Mouse (Mus musculus) midbrain, postnatal 0 days (tissue): Measurements from ENCODE around the gene Nup98. TPM values are rescaled to one million over a fixed set of nuclear protein-coding genes. Genes with fewer than 3 reads are reported as not detected.
A peak's percentile ranks its signal among the peaks of the same experiment; 100 is the strongest.

Source experiments
- ATAC-seq: fragments of 200-750 bp; cut with Nextera tagmentation; 2 replicates; pipeline ENCODE4 v1.8.0; 2017; ENCODE audit warnings: moderate number of reproducible peaks, mild to moderate bottlenecking, moderate TSS enrichment, moderate library complexity; ENCODE audit not compliant: low FRiP score
- DNase-seq: peaks from one replicate; pipeline ENCODE4 v3.0.0-alpha.2; 2015; ENCODE audit warnings: low spot score
- H3K27ac ChIP-seq: fragments of 300-500 bp; sonication (generic); 2 replicates; pipeline ENCODE4 v1.5.1; 2014; ENCODE audit warnings: low read depth, mild to moderate bottlenecking, low read length, mixed read lengths
- H3K27me3 ChIP-seq: fragments of 300-500 bp; sonication (generic); 2 replicates; pipeline ENCODE4 v1.6.1; 2014; ENCODE audit warnings: low read length, control low read depth, mixed read lengths; ENCODE audit not compliant: insufficient read depth
- H3K36me3 ChIP-seq: fragments of 300-500 bp; sonication (generic); 2 replicates; pipeline ENCODE4 v1.6.1; 2014; ENCODE audit warnings: low read length, control low read depth, mixed read lengths; ENCODE audit not compliant: insufficient read depth
- H3K4me1 ChIP-seq: fragments of 300-500 bp; sonication (generic); 2 replicates; pipeline ENCODE4 v1.6.1; 2014; ENCODE audit warnings: mild to moderate bottlenecking, control low read depth, antibody characterized with exemption, low read length, mixed read lengths; ENCODE audit not compliant: insufficient read depth
- H3K4me2 ChIP-seq: fragments of 300-500 bp; sonication (generic); 2 replicates; pipeline ENCODE4 v1.6.1; 2014; ENCODE audit warnings: low read depth, mild to moderate bottlenecking, low read length, mixed read lengths; ENCODE audit not compliant: poor library complexity, severe bottlenecking
- H3K4me3 ChIP-seq: fragments of 300-500 bp; sonication (generic); 2 replicates; pipeline ENCODE4 v1.5.1; 2014; ENCODE audit warnings: low read depth, mild to moderate bottlenecking, low read length, moderate library complexity
- H3K9ac ChIP-seq: fragments of 300-500 bp; sonication (generic); replicated peaks from 2 replicates; pipeline ENCODE4 v1.6.1; 2014; ENCODE audit warnings: mild to moderate bottlenecking, low read length, moderate library complexity, mixed read lengths; ENCODE audit not compliant: poor library complexity, severe bottlenecking
- H3K9me3 ChIP-seq: fragments of 300-500 bp; sonication (generic); 2 replicates; pipeline ENCODE4 v1.6.1; 2016; ENCODE audit warnings: low read length, control low read depth
- CTCF ChIP-seq: IDR thresholded peaks from 2 replicates; pipeline ENCODE4 v1.5.1; 2016; ENCODE audit warnings: antibody characterized with exemption, mild to moderate bottlenecking
- WGBS: fragments of 180-500 bp; shearing (Covaris S2); extraction: QIAGEN DNeasy Blood & Tissue Kit; methylation state at CpG from one replicate; pipeline ENCODE4 v1.1.7; 2014; 5-methylcytosine and 5-hydroxymethylcytosine counted together
- polyA plus RNA-seq: library from polyadenylated mRNA; unstranded; fragments of >200 nt; fragmentation: Nextera tagmentation; extraction: Ambion mirVana; gene quantifications from 2 replicates; pipeline ENCODE4 v1.2.1, GENCODE M21; 2015
- total RNA-seq: library from RNA; depleted of rRNA; stranded (reverse); fragments of >200 nt; gene quantifications from 2 replicates; pipeline ENCODE4 v1.2.3, GENCODE M21; 2014

Gene Nup98
- total and polyA plus RNA-seq, 2 experiments from 2014 or later, result 10.2 to 36.3 TPM

DNA sequence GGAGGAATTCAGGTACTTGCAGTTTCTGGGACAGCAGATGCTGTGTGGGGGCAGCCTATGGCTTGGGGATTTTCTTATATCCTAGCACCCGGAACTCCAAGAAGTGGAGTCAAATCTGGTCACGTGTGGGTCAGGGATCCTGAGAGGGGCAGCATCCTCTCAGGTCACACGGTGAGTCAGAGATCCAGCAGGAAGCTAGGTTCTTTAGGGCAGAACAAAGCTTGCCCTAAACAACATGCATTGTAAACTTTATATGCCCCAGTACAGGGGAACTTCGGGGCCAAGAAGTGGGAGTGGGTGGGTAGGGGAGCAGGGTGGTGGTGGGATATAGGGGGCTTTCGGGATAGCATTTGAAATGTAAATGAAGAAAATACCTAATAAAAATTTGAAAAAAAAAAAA is 109.1 kb downstream of the Nup98 start:
- no peak for TF ChIP-seq CTCF
- no peak overlapping the region for H3K9ac ChIP-seq
- no peak overlapping the region for H3K27ac ChIP-seq
- H3K4me1 ChIP-seq, result no peaks in the 10 kb centered on the region
- no peaks in the 10 kb centered on the region for H3K9me3 ChIP-seq
- H3K36me3 ChIP-seq, result no peaks in the 10 kb centered on the region
- no peak overlapping the region for H3K4me2 ChIP-seq
- no peak for DNase-seq
- ATAC-seq, result no peak
- WGBS, result 63% methylated on average over 5 of the region's 5 CpGs
- no peak overlapping the region for H3K4me3 ChIP-seq
- H3K27me3 ChIP-seq, result peaks cover 4% of the 10 kb centered on the region; the same call in 1 of the 2 replicates

DNA sequence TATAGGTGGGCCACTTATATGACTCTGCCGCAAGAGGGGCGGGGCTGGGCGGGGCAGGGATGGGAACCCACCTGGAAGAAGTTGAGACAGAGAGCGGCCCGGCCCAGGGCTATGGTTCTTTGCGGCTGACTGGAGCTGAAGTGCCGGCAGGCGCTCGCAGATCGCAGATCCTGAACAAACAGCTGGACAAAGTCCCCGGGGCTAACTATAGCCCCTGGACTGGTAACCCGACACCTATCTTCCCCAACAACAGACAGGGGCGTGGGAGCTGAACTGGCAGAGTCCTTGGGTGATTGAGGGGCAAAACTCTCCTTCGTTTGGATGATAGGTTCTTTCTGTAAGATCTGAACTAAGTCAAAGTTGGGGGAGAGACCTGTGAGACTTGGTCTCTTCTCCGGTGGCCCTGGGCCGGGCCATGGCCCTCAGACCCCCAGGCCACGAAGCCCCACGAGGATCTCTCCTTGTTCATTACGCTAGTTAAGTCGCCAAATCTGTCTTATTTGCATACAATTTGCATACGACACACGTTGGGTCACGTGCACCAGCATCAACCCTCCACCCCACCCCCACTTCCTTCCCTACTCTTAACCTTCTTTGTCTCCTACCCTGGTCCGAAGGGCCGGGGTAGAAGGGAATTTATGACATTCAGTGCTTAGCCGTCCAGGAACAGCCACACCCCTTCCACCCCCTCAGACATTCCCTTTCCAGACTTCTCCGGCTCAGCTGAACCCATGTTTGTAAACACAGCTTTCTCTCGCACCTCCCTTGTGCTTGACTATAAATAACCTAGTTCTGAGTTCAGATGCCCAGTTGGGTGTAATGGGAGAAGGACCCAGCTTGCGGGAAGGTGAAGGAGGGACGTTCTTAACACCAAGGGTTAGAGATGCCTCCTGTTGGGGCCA is 110.0 kb downstream of the Nup98 start:
- no peak for DNase-seq

DNA sequence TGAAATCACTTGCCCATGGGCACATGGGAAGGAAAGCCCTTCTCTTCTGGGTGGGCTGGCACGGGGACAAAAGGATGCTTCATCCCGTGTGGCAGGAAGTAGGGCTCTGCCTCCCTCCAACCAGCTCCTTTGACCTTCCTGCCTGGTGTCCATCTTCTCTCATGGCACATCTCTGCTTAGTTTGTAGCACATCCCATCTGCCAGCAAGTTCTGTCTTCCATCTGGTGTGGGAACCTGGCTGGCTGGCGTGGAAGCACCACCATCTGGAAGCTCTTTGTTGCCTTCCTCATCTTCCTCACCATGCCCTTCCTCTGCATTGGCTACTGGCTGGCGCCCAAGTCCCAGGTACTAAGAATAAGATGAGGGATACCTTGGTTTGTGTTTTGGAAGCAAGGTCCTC is 122.6 kb downstream of the Nup98 start:
- no peaks in the 10 kb centered on the region for H3K27me3 ChIP-seq
- WGBS, result 81% methylated on average over 4 of the region's 4 CpGs
- H3K9ac ChIP-seq, result no peak overlapping the region

More for the DNA sequence above, 110.0 kb downstream of the Nup98 start:
- ATAC-seq, result no peak
- H3K27me3 ChIP-seq, result peaks cover 4% of the 10 kb centered on the region; the same call in 1 of the 2 replicates
- H3K4me2 ChIP-seq, result peak overlapping the region; percentile 13
- no peaks in the 10 kb centered on the region for H3K36me3 ChIP-seq
- 5% methylated on average over 30 of the region's 30 CpGs for WGBS
- H3K9me3 ChIP-seq, result no peaks in the 10 kb centered on the region
- no peak for TF ChIP-seq CTCF
- H3K27ac ChIP-seq, result no peak overlapping the region
- H3K4me1 ChIP-seq, result no peaks in the 10 kb centered on the region
- H3K4me3 ChIP-seq, result no peak overlapping the region
- no peak overlapping the region for H3K9ac ChIP-seq

DNA sequence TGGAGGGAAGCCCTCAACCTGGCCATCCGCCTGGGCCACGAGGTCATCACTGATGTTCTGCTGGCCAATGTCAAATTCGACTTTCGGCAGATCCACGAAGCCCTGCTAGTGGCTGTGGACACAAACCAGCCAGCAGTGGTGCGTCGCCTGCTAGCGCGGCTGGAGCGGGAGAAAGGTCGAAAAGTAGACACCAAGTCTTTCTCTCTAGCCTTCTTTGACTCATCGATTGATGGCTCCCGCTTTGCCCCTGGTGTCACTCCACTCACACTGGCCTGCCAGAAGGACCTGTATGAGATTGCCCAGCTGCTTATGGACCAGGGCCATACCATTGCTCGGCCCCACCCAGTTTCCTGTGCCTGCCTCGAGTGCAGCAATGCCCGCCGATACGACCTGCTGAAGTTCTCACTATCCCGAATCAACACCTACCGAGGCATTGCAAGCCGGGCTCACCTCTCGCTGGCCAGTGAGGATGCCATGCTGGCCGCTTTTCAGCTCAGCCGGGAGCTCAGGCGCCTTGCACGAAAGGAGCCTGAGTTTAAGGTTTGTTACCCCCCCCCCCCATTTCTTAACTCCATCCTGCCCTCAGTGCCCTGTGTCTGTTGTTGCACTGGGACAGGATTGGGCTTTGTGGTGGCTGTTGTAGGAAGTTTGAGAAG is 125.8 kb downstream of the Nup98 start:
- Histone ChIP-seq H3K4me2 (no peak overlapping the region), H3K9ac (no peak overlapping the region), H3K4me3 (no peak overlapping the region), H3K9me3 (no peaks in the 10 kb centered on the region), H3K36me3 (peaks cover 45% of the 10 kb centered on the region), H3K27ac (no peak overlapping the region), H3K4me1 (no peaks in the 10 kb centered on the region), H3K27me3 (no peaks in the 10 kb centered on the region)
- no peak for ATAC-seq
- WGBS, result 93% methylated on average over 26 of the region's 26 CpGs
- no peak for DNase-seq
- TF ChIP-seq CTCF, result no peak

More for the DNA sequence above, 122.6 kb downstream of the Nup98 start:
- no peak overlapping the region for H3K4me3 ChIP-seq
- no peaks in the 10 kb centered on the region for H3K4me1 ChIP-seq
- DNase-seq (no peak), ATAC-seq (no peak)
- H3K27ac ChIP-seq, result no peak overlapping the region
- TF ChIP-seq CTCF, result no peak
- H3K4me2 ChIP-seq, result no peak overlapping the region
- H3K36me3 ChIP-seq, result peaks cover 22% of the 10 kb centered on the region
- no peaks in the 10 kb centered on the region for H3K9me3 ChIP-seq

DNA sequence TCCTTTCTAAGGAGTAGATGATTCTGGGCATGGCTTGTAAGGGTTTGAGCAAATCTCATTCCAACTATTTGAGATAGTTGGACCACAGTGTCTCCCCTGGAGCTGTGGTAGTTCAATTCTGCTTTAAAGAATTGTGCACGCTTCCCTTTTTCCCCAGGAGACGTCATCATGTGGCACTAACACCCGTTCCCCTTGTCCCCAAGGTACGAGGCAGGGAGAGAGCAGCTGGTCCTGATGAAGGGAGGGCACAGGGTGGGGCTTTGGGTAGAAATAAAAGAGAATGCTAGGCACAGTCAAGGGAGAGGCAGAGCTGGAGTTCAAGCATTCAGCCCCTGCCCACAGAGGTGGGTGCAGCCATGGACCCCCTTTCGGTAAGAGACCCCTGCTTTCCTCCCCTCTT is 127.2 kb downstream of the Nup98 start, which contains the start of gene Trpc2:
Gene Trpc2, plus strand, starts transcription at position 301 of the 400 bp plus-strand sequence.
- no peak for TF ChIP-seq CTCF
- Histone ChIP-seq H3K4me1 (no peaks in the 10 kb centered on the region), H3K4me2 (no peak within 1 kb of the TSS), H3K4me3 (no peak within 1 kb of the TSS), H3K27me3 (no peaks in the 10 kb centered on the region), H3K36me3 (peaks cover 47% of the 10 kb centered on the region), H3K9me3 (no peaks in the 10 kb centered on the region), H3K9ac (no peak within 1 kb of the TSS), H3K27ac (no peak within 1 kb of the TSS)
- ATAC-seq (no peak), DNase-seq (no peak)
- WGBS, result 81% methylated on average over 5 of the region's 5 CpGs

DNA sequence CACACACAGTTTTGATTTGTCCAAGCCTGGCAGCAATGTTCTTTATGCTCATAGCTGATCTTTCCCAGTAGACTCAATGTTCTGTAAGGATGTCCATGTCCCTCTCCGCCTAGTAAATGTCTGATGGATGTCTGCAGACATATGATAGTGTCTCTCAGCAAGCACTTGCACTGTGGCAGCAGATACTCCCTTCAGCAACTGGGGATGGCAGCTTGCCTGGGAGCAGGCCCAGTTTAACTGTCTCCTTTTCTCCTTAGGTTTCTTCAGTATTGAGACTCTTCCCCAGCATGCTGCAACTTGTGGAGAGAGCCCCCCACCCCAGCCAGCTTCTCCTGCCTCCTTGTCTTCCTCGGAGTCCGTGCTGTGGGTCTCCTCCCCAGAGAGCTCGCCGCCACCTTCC is 128.2 kb downstream of the Nup98 start:
- no peak for TF ChIP-seq CTCF
- Histone ChIP-seq H3K4me3 (no peak overlapping the region), H3K4me2 (no peak overlapping the region), H3K4me1 (no peaks in the 10 kb centered on the region), H3K36me3 (peaks cover 57% of the 10 kb centered on the region), H3K27me3 (no peaks in the 10 kb centered on the region), H3K9ac (no peak overlapping the region), H3K9me3 (no peaks in the 10 kb centered on the region), H3K27ac (no peak overlapping the region)
- no peak for ATAC-seq
- DNase-seq, result no peak
- 94% methylated on average over 5 of the region's 5 CpGs for WGBS
